Mouse (Mus musculus): ENCODE measurements around the gene Rgs7. TPM values are rescaled to one million over a fixed set of nuclear protein-coding genes. Genes with fewer than 3 reads are reported as not detected.
A peak's percentile ranks its signal among the peaks of the same experiment; 100 is the strongest.

The Rgs7 gene
- polyA plus RNA-seq, 1 experiment, result 0.04 TPM

DNA sequence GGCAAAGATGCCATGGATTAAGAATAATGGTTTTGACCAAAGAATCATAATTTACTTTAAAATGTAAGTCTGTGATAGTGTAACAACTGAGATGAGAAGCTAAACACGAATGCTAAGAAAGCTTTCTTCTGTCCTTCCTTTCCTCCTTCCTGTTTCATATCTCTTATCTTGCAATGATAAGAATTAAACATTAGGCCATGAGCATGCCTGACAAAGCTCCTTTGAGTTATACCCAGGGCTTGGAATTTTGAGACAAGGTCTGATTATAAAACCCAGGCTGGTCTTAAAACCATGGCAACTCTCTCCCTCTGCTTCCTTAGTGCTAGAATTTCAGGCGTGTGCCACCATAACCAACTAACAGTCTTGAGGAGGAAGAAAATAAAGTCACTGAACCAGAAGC is 22.2 kb upstream of the Rgs7 start:
- TF ChIP-seq CTCF (IDR thresholded peaks at IDR 0.05; ENCODE audit: extremely low read depth, insufficient read depth, insufficient read length, insufficient replicate concordance), result no peak
- no peak for TF ChIP-seq POLR2A (IDR thresholded peaks at IDR 0.05; ENCODE audit: low read depth, low read length)
- WGBS, result 65% methylated on average over 2 of the region's 2 CpGs
- Histone ChIP-seq H3K4me3 (ENCODE audit: extremely low read depth, insufficient read depth, insufficient read length) (no peak overlapping the region), H3K27me3 (ENCODE audit: control insufficient read depth, insufficient read depth, low read length) (no peaks in the 10 kb centered on the region), H3K27ac (ENCODE audit: insufficient read depth, low read length) (no peak overlapping the region), H3K4me1 (ENCODE audit: control insufficient read depth, insufficient read depth, insufficient read length) (no peaks in the 10 kb centered on the region), H3K36me3 (ENCODE audit: control insufficient read depth, insufficient read depth, low read length) (no peaks in the 10 kb centered on the region)
- no peak for DNase-seq (ENCODE audit: low read depth in 1 of 2, low spot score in 2 of 2)

DNA sequence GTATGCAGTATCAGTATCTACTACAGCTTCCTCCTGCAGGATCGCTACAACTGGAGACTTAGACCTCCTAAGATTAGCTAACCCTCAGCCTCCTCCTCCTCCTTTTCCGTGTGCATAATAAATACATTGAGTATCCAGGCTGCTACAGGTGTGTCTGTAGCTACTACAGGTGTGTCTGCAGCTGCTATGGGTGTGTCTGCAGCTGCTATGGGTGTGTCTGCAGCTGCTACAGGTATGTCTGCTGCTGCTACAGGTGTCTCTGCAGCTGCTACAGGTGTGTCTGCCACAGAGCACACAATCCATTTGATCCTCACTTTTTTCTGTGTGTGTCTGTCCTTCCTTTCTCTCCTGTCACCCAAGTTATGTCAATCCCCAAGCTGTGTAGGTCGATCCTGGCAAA is 19.9 kb upstream of the Rgs7 start:
- TF ChIP-seq POLR2A (IDR thresholded peaks at IDR 0.05; ENCODE audit: low read depth, low read length) (no peak), CTCF (IDR thresholded peaks at IDR 0.05; ENCODE audit: extremely low read depth, insufficient read depth, insufficient read length, insufficient replicate concordance) (no peak)
- no peak overlapping the region for H3K4me3 ChIP-seq (ENCODE audit: extremely low read depth, insufficient read depth, insufficient read length)
- H3K27ac ChIP-seq (ENCODE audit: insufficient read depth, low read length), result no peak overlapping the region
- no peaks in the 10 kb centered on the region for H3K36me3 ChIP-seq (ENCODE audit: control insufficient read depth, insufficient read depth, low read length)
- H3K4me1 ChIP-seq (ENCODE audit: control insufficient read depth, insufficient read depth, insufficient read length), result no peaks in the 10 kb centered on the region
- no peak for DNase-seq (ENCODE audit: low read depth in 1 of 2, low spot score in 2 of 2)
- no peaks in the 10 kb centered on the region for H3K27me3 ChIP-seq (ENCODE audit: control insufficient read depth, insufficient read depth, low read length)
- WGBS, result 69% methylated on average over 3 of the region's 3 CpGs

DNA sequence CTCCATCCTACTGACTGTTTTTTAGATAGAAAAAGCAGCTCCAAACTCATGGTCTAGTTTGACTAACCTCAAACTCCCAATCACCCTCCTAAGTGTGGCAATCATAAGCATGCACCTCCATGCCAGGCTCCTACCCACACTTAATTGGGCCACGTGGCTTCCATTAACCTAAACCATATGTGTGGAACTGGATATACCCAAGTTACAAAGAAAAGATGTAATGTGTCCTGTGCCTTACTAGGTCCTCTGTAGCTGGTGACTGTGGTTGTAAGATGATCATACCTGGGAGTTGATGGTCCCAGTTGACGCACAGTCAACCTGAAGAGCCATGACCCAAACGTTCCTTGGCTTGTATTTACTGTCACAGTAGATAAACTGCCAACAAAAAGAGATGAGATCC is 17.7 kb upstream of the Rgs7 start:
- WGBS, result 85% methylated on average over 3 of the region's 3 CpGs
- Histone ChIP-seq H3K4me3 (ENCODE audit: extremely low read depth, insufficient read depth, insufficient read length) (no peak overlapping the region), H3K27me3 (ENCODE audit: control insufficient read depth, insufficient read depth, low read length) (no peaks in the 10 kb centered on the region), H3K4me1 (ENCODE audit: control insufficient read depth, insufficient read depth, insufficient read length) (no peaks in the 10 kb centered on the region), H3K27ac (ENCODE audit: insufficient read depth, low read length) (no peak overlapping the region), H3K36me3 (ENCODE audit: control insufficient read depth, insufficient read depth, low read length) (no peaks in the 10 kb centered on the region)
- TF ChIP-seq CTCF (IDR thresholded peaks at IDR 0.05; ENCODE audit: extremely low read depth, insufficient read depth, insufficient read length, insufficient replicate concordance) (no peak), POLR2A (IDR thresholded peaks at IDR 0.05; ENCODE audit: low read depth, low read length) (no peak)
- no peak for DNase-seq (ENCODE audit: low read depth in 1 of 2, low spot score in 2 of 2)

DNA sequence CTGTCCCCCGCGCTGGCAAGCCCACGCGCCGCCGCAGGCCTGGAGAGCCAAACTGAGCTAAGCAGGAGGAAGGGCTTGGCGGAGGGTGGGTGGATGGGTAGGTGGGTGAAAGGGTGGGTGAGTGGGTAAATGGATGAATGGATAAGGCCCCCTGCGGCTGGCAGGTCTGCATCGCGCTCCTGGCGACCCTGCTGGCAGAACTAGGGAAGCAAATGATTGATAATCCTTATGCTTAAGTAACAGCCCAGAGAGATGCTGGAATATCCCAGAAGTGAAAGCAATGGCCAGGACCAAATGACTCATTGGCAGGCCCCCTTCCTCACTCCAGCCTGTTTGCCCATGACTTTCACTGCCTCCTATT is 363 bp upstream of the Rgs7 start:
- peak overlapping the region; percentile 48; the same call in 1 of the 2 replicates for H3K4me3 ChIP-seq (ENCODE audit: extremely low read depth, insufficient read depth, insufficient read length)
- H3K36me3 ChIP-seq (ENCODE audit: control insufficient read depth, insufficient read depth, low read length), result no peaks in the 10 kb centered on the region
- TF ChIP-seq CTCF (IDR thresholded peaks at IDR 0.05; ENCODE audit: extremely low read depth, insufficient read depth, insufficient read length, insufficient replicate concordance) (no peak), POLR2A (IDR thresholded peaks at IDR 0.05; ENCODE audit: low read depth, low read length) (no peak)
- no peak overlapping the region for H3K27ac ChIP-seq (ENCODE audit: insufficient read depth, low read length)
- 6% methylated on average over 11 of the region's 11 CpGs for WGBS
- peaks cover 7% of the 10 kb centered on the region; the same call in 1 of the 2 replicates for H3K4me1 ChIP-seq (ENCODE audit: control insufficient read depth, insufficient read depth, insufficient read length)
- no peak for DNase-seq (ENCODE audit: low read depth in 1 of 2, low spot score in 2 of 2)
- no peaks in the 10 kb centered on the region for H3K27me3 ChIP-seq (ENCODE audit: control insufficient read depth, insufficient read depth, low read length)

DNA sequence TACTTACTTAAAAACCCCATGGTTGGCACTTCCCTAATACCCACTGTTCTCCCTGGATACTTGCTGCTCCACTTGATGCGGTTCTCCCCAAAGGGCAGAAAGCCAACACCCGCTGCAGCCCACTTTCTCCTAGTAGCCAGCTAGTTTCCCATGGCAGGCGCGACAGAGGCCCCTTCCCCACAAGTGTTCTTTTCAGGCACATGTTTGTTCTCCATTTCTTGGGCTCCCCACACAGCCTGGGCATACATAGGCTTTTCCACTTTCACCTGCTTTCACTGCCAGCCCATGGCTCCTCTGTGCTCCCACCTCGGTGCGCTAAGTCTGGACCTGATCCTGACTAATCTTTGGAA is 814 bp downstream of the Rgs7 start:
- 31% methylated on average over 6 of the region's 6 CpGs for WGBS
- H3K27me3 ChIP-seq (ENCODE audit: control insufficient read depth, insufficient read depth, low read length), result no peaks in the 10 kb centered on the region
- no peaks in the 10 kb centered on the region for H3K36me3 ChIP-seq (ENCODE audit: control insufficient read depth, insufficient read depth, low read length)
- H3K4me1 ChIP-seq (ENCODE audit: control insufficient read depth, insufficient read depth, insufficient read length), result peaks cover 7% of the 10 kb centered on the region
- no peak for DNase-seq (ENCODE audit: low read depth in 1 of 2, low spot score in 2 of 2)
- TF ChIP-seq CTCF (IDR thresholded peaks at IDR 0.05; ENCODE audit: extremely low read depth, insufficient read depth, insufficient read length, insufficient replicate concordance) (no peak), POLR2A (IDR thresholded peaks at IDR 0.05; ENCODE audit: low read depth, low read length) (no peak)
- H3K27ac ChIP-seq (ENCODE audit: insufficient read depth, low read length), result no peak overlapping the region
- H3K4me3 ChIP-seq (ENCODE audit: extremely low read depth, insufficient read depth, insufficient read length), result peak overlapping the region; percentile 48; the same call in 1 of the 2 replicates

DNA sequence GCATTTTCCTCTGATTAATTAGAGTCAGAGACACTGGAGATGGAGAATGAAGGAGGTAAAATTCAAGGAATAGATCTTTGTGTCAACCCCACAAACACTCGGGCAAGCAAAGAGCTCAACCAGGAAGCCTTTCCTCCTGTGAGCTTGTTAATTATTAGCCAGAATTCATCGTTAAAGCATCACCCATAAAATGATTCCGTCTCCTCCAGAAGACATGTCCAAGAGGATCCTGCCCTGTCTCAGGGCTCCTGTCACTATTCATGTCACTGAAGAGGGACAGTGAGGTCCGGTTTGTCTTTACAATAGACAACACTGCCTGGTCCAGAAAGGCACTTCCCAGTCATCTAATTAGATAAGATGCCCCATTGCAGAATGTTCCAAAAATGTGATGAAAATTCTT is 7.2 kb downstream of the Rgs7 start:
- H3K4me1 ChIP-seq (ENCODE audit: control insufficient read depth, insufficient read depth, insufficient read length), result no peaks in the 10 kb centered on the region; the same call in 1 of the 2 replicates
- no peak overlapping the region for H3K27ac ChIP-seq (ENCODE audit: insufficient read depth, low read length)
- H3K4me3 ChIP-seq (ENCODE audit: extremely low read depth, insufficient read depth, insufficient read length), result no peak overlapping the region
- no peaks in the 10 kb centered on the region for H3K36me3 ChIP-seq (ENCODE audit: control insufficient read depth, insufficient read depth, low read length)
- no peaks in the 10 kb centered on the region for H3K27me3 ChIP-seq (ENCODE audit: control insufficient read depth, insufficient read depth, low read length)
- no peak for DNase-seq (ENCODE audit: low read depth in 1 of 2, low spot score in 2 of 2)
- 83% methylated on average over 4 of the region's 4 CpGs for WGBS
- TF ChIP-seq POLR2A (IDR thresholded peaks at IDR 0.05; ENCODE audit: low read depth, low read length), result no peak
- TF ChIP-seq CTCF (IDR thresholded peaks at IDR 0.05; ENCODE audit: extremely low read depth, insufficient read depth, insufficient read length, insufficient replicate concordance), result no peak

DNA sequence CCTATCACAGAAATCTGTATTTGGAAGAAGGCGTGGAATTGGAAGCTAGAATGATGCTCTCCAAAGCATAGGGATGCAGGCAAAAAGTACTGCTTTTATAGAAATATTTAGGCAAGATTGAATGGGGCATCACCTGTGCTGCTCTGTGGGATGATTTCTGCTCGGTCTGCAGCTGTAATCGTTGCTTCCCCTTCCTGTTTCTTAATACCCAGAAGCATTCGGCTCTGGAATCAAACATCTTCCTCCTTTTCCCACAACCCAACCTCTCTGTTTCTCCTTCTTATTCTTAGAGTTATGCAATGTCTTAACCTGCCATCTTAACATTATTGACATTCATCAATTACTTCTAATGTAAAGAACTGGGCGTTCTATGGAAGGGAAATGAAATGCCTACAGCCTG is 19.2 kb downstream of the Rgs7 start:
- WGBS, result 40% methylated on average over 5 of the region's 5 CpGs

More for the DNA sequence above, 19.2 kb downstream of the Rgs7 start:
- Histone ChIP-seq H3K27ac (ENCODE audit: insufficient read depth, low read length) (no peak overlapping the region), H3K36me3 (ENCODE audit: control insufficient read depth, insufficient read depth, low read length) (no peaks in the 10 kb centered on the region), H3K4me1 (ENCODE audit: control insufficient read depth, insufficient read depth, insufficient read length) (peaks cover 5% of the 10 kb centered on the region; the same call in 1 of the 2 replicates), H3K4me3 (ENCODE audit: extremely low read depth, insufficient read depth, insufficient read length) (no peak overlapping the region), H3K27me3 (ENCODE audit: control insufficient read depth, insufficient read depth, low read length) (no peaks in the 10 kb centered on the region)
- DNase-seq (ENCODE audit: low read depth in 1 of 2, low spot score in 2 of 2), result no peak
- TF ChIP-seq POLR2A (IDR thresholded peaks at IDR 0.05; ENCODE audit: low read depth, low read length) (no peak), CTCF (IDR thresholded peaks at IDR 0.05; ENCODE audit: extremely low read depth, insufficient read depth, insufficient read length, insufficient replicate concordance) (no peak)

All from spleen, adult 2 months (tissue).